Mouse (Mus musculus) cerebellum, adult 9-11 months (tissue): Measurements from ENCODE around the gene Otop1.

ENCODE experiments used
- DNase-seq: peaks from one replicate; pipeline ENCODE4 v3.0.0; 2022

Otop1 gene

GRCm38 (mm10) chr5:38302651-38303050 is 26.9 kb downstream of the Otop1 start:
- no peak for DNase-seq

- no peak for DNase-seq
These were observed 29.5 kb downstream of the Otop1 start for GRCm38 (mm10) chr5:38305241-38305640.

- DNase-seq: peak; percentile 85
These were observed 31.7 kb downstream of the Otop1 start for GRCm38 (mm10) chr5:38307255-38308101.

GRCm38 (mm10) chr5:38308873-38309272 is 33.1 kb downstream of the Otop1 start:
- DNase-seq: peak; percentile 27

- no peak for DNase-seq
These were observed 34.0 kb downstream of the Otop1 start for GRCm38 (mm10) chr5:38309795-38310194.

GRCm38 (mm10) chr5:38318966-38319786 is 43.4 kb downstream of the Otop1 start, which contains the start of gene Drd5:
TSS of gene Drd5 (plus strand) at chr5:38319367.
- no peak for DNase-seq

- no peak for DNase-seq
These were observed 57.6 kb downstream of the Otop1 start for GRCm38 (mm10) chr5:38333381-38333780.

GRCm38 (mm10) chr5:38334582-38334981 is 58.8 kb downstream of the Otop1 start:
- DNase-seq: no peak

GRCm38 (mm10) chr5:38343101-38343500 is 67.3 kb downstream of the Otop1 start:
- DNase-seq: no peak

GRCm38 (mm10) chr5:38346646-38347432 is 71.1 kb downstream of the Otop1 start:
- DNase-seq: no peak

GRCm38 (mm10) chr5:38350351-38350929 is 74.7 kb downstream of the Otop1 start:
- DNase-seq: no peak
